ENCODE assay signal across 9 mouse cellular contexts in genomic region chr12:116772081-116772566, GRCm38 (mm10).
A peak's percentile ranks its signal among the peaks of the same experiment; 100 is the strongest.
DNase-seq lines count a peak whose midpoint lies in the region; ATAC-seq and TF ChIP-seq lines count a peak whose summit lies in the region.
"Had no signal": no experiment of that assay in that cellular context is flagged by ENCODE, and none has a peak within 500 bp of the region (broad histone marks: within the 10 kb centered on the region; RNA-seq: fewer than 3 reads in every experiment).

No protein-coding gene starts in this region.

- TF ChIP-seq EP300 in liver, postnatal 0 days (IDR thresholded peaks at IDR 0.05; ENCODE audit: low read depth): peak; percentile 89

- H3K36me3 ChIP-seq in forebrain, embryonic 15.5 days: no peaks in the 10 kb centered on the region
- no peaks in the 10 kb centered on the region for H3K36me3 ChIP-seq in liver, postnatal 0 days (replicated peaks; ENCODE audit: insufficient read depth, low read length)

- H3K4me2 ChIP-seq in forebrain, embryonic 15.5 days (replicated peaks): no peak overlapping the region
- H3K4me2 ChIP-seq in liver, postnatal 0 days (ENCODE audit: low read depth, low read length): no peak overlapping the region; the same call in 1 of the 2 replicates

- no peaks in the 10 kb centered on the region for H3K27me3 ChIP-seq in forebrain, embryonic 15.5 days
- no peaks in the 10 kb centered on the region for H3K27me3 ChIP-seq in liver, postnatal 0 days (ENCODE audit: insufficient read depth, low read length)

- peak; percentile 58 for ATAC-seq in forebrain, embryonic 15.5 days (replicated peaks)
- peak; percentile 97 for ATAC-seq in liver, postnatal 0 days
- no peak for ATAC-seq in megakaryocyte, adult 5-6 weeks (ENCODE audit: poor library complexity, severe bottlenecking)

- DNase-seq in embryo, embryonic 10 days (ENCODE audit: low spot score): peak; percentile 53
- DNase-seq in embryo, embryonic 9.5 days (ENCODE audit: extremely low spot score): no peak
- peak; percentile 65 for DNase-seq in Muller cell, postnatal 12 days (ENCODE audit: inconsistent ontology term)
- DNase-seq in liver, postnatal 0 days: peak; percentile 58
- no peak for DNase-seq in frontal cortex, postnatal 14 days (ENCODE audit: low spot score in 2 of 2)
- no peak for DNase-seq in thymus, postnatal 0 days (ENCODE audit: low spot score)
- DNase-seq: cerebellum, adult 11 months had no signal

- H3K9me3 ChIP-seq in forebrain, embryonic 15.5 days: no peaks in the 10 kb centered on the region
- no peaks in the 10 kb centered on the region for H3K9me3 ChIP-seq in liver, postnatal 0 days (ENCODE audit: low read length)

- peaks cover 18% of the 10 kb centered on the region; the same call in 1 of the 2 replicates for H3K4me1 ChIP-seq in forebrain, embryonic 15.5 days
- H3K4me1 ChIP-seq in liver, postnatal 0 days (ENCODE audit: insufficient read depth): peaks cover 2% of the 10 kb centered on the region

- no peak overlapping the region for H3K4me3 ChIP-seq in forebrain, embryonic 15.5 days
- H3K4me3 ChIP-seq in liver, postnatal 0 days (ENCODE audit: low read depth, low read length): no peak overlapping the region

- H3K9ac ChIP-seq in forebrain, embryonic 15.5 days (replicated peaks): no peak overlapping the region
- H3K9ac ChIP-seq in liver, postnatal 0 days (replicated peaks): no peak overlapping the region

- whole genome bisulfite sequencing in forebrain, embryonic 15.5 days: 28% methylated on average over 7 of the region's 7 CpGs
- 39% methylated on average over 7 of the region's 7 CpGs for WGBS in liver, postnatal 0 days (ENCODE audit: insufficient replicate concordance)

- H3K27ac ChIP-seq in forebrain, embryonic 15.5 days (replicated peaks): 0 out of 2 replicates have a peak overlapping the region, but pooled peaks have one; percentile 35
- H3K27ac ChIP-seq in liver, postnatal 0 days (ENCODE audit: low read depth): peak overlapping the region; percentile 76

- TF ChIP-seq CTCF in liver, postnatal 0 days (IDR thresholded peaks at IDR 0.05; ENCODE audit: low read depth): no peak

Comparison
In these comparisons a context has a peak if more than half of its experiments do, and no peak if none do; other contexts are left out.
1. DNase-seq: peak in embryo, embryonic 10 days (single experiment), Muller cell, postnatal 12 days (single experiment) and liver, postnatal 0 days (single experiment); none in embryo, embryonic 9.5 days (single experiment), frontal cortex, postnatal 14 days (0 of 2) and thymus, postnatal 0 days (single experiment).